Mouse (Mus musculus): ENCODE results near the gene Kcng4. TPM values are rescaled to one million over a fixed set of nuclear protein-coding genes. Genes with fewer than 3 reads are reported as not detected.
A peak's percentile ranks its signal among the peaks of the same experiment; 100 is the strongest.

Kcng4 gene
- polyA plus RNA-seq, 1 experiment from 2014 or later = 0.15 TPM

DNA sequence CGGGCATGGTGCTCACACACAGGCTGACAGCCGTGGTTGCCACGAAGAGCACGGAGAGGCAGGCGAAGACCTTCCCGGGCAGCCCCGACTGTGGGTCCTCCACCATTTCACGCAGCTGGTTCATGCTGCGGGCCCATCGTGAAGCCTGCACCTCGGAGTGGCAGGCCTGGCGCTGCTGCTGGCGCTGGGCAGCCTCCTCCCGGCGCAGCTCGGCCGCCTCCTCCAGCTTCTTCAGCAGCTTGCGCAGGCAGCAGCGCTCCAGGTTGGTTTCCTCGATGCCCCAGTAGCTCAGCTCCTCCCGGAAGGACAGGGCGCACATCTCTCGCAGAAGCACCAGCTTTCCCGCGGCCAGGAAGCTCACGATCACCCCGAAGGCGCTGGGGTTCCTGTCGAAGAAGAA, 2.6 kb downstream of the Kcng4 start:
- WGBS = 57% methylated on average over 29 of the region's 29 CpGs
- H3K4me3 ChIP-seq (ENCODE audit: low read length) = no peak overlapping the region
- no peak overlapping the region for H3K27ac ChIP-seq (ENCODE audit: low read length)
- H3K36me3 ChIP-seq (ENCODE audit: insufficient read depth, low read length) = no peaks in the 10 kb centered on the region
- peaks cover 16% of the 10 kb centered on the region for H3K27me3 ChIP-seq (ENCODE audit: insufficient read depth, low read length)
- H3K9me3 ChIP-seq (ENCODE audit: low read length) = no peaks in the 10 kb centered on the region
- no peak for ATAC-seq (ENCODE audit: low FRiP score, low TSS enrichment)
- peaks cover 23% of the 10 kb centered on the region for H3K4me1 ChIP-seq (ENCODE audit: insufficient read depth, low read length)
- no peak overlapping the region for H3K9ac ChIP-seq (replicated peaks; ENCODE audit: low read length)
- H3K4me2 ChIP-seq (replicated peaks; ENCODE audit: low read depth, low read length) = no peak overlapping the region

DNA sequence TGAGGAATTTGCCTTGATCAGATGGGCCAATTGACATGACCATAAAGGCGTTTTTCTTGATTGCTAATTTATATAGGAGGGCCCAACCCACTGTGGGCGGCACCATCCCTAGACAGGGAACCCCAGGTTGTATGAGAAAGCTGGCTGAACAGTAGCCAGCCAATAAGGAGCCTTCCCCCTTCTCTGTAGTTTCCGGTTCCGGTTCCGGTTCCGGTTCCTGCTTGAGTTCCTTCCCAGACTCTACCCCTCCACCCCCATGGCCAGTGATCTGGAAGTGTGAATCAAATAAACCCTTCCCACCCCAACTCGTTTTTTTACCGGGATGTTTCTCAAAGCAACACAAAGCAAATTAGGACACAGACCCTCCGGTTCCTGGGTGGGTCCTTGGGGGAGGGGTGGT, 3.2 kb downstream of the Kcng4 start:
- WGBS = 85% methylated on average over 9 of the region's 9 CpGs
- Histone ChIP-seq H3K9ac (replicated peaks; ENCODE audit: low read length) (no peak overlapping the region), H3K4me3 (ENCODE audit: low read length) (no peak overlapping the region), H3K27me3 (ENCODE audit: insufficient read depth, low read length) (peaks cover 16% of the 10 kb centered on the region), H3K4me2 (replicated peaks; ENCODE audit: low read depth, low read length) (no peak overlapping the region), H3K9me3 (ENCODE audit: low read length) (no peaks in the 10 kb centered on the region), H3K4me1 (ENCODE audit: insufficient read depth, low read length) (peaks cover 23% of the 10 kb centered on the region), H3K27ac (ENCODE audit: low read length) (no peak overlapping the region), H3K36me3 (ENCODE audit: insufficient read depth, low read length) (no peaks in the 10 kb centered on the region)
- ATAC-seq (ENCODE audit: low FRiP score, low TSS enrichment) = no peak

DNA sequence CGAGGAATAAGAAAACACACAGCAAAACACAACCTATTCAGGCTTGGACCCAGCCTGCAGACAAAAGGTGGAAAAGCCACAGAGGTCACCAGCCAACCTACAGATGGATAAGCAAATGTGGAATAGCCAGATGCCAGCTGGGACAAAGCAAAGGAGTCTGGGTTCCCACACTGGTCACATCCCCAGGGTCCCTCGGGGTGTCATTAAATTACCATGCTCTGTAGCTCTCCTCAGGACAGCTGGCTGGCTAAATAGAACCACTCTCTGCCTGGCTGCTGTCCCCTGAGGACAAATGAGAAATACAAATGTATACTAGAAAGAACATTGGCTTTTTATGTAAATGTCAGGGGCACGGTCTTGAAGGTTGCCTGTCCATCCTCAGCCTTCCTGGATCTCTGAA, 4.6 kb downstream of the Kcng4 start:
- WGBS = 30% methylated on average over 3 of the region's 3 CpGs
- no peak overlapping the region for H3K4me2 ChIP-seq (replicated peaks; ENCODE audit: low read depth, low read length)
- no peak overlapping the region for H3K27ac ChIP-seq (ENCODE audit: low read length)
- H3K9ac ChIP-seq (replicated peaks; ENCODE audit: low read length) = 0 out of 2 replicates have a peak overlapping the region, but pooled peaks have one; percentile 12
- H3K4me3 ChIP-seq (ENCODE audit: low read length) = no peak overlapping the region
- no peak for ATAC-seq (ENCODE audit: low FRiP score, low TSS enrichment)
- H3K9me3 ChIP-seq (ENCODE audit: low read length) = no peaks in the 10 kb centered on the region
- H3K4me1 ChIP-seq (ENCODE audit: insufficient read depth, low read length) = peaks cover 18% of the 10 kb centered on the region
- peaks cover 16% of the 10 kb centered on the region for H3K27me3 ChIP-seq (ENCODE audit: insufficient read depth, low read length)
- no peaks in the 10 kb centered on the region for H3K36me3 ChIP-seq (ENCODE audit: insufficient read depth, low read length)

DNA sequence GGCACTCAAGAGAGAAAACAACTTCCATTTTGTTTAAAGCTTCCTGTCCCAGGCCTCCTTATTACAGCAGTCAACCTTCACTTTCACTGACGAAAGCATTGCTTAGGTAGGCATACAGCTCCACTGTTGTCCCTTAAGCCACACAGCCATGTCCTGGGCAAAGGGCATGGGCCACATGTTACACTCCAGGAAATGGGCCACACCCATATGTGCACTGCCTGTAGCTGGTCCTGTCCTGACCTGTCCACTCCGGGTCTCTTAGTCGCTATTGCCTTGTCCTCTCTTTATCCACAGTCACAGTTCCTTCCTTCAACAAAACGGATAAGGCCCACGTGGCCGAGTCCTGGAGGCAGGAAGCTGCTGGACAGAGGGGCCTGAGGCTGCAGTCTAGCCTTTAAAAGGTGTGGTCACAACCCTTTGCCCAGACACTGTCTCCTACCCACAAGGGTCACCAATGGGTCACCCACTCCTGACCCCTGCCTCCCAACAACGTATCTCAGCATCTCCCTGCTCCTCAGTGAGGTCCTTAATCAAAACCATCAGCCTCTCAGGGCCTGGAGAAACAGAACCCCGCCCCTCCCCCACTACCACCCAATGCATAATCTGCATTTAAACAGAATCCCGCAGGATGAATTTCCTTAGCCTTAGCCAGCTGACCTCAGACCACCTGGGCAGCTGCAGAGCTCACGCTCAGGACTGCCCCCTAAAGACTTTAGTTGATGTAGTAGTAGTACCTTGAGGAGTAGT, 7.7 kb downstream of the Kcng4 start:
- Histone ChIP-seq H3K4me1 (ENCODE audit: insufficient read depth, low read length) (no peaks in the 10 kb centered on the region; the same call in 1 of the 2 replicates), H3K4me3 (ENCODE audit: low read length) (no peak overlapping the region), H3K9ac (replicated peaks; ENCODE audit: low read length) (no peak overlapping the region), H3K27me3 (ENCODE audit: insufficient read depth, low read length) (peaks cover 4% of the 10 kb centered on the region; the same call in 1 of the 2 replicates), H3K9me3 (ENCODE audit: low read length) (no peaks in the 10 kb centered on the region), H3K36me3 (ENCODE audit: insufficient read depth, low read length) (no peaks in the 10 kb centered on the region), H3K27ac (ENCODE audit: low read length) (no peak overlapping the region), H3K4me2 (replicated peaks; ENCODE audit: low read depth, low read length) (no peak overlapping the region)
- 42% methylated on average over 10 of the region's 10 CpGs for WGBS
- ATAC-seq (ENCODE audit: low FRiP score, low TSS enrichment) = no peak

DNA sequence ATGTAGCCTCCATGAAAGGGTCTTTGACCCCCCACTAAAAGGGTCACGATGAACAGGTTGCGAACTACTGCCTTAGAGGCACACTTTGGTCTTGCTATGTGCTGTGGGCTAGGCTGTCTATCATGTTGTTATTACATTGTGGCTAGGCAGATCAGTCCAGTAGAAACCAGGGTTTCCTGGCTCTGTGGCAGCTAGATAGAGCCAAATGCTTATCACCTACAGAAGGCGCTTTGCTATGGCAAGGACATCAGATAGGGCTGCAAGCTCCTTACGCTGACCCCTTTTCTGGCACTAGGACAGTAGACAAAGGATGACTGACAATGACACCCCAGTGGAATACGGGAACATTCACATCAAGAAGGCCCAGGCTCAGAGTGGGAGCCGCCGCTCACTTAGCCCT, 8.3 kb downstream of the Kcng4 start:
- Histone ChIP-seq H3K4me2 (replicated peaks; ENCODE audit: low read depth, low read length) (no peak overlapping the region), H3K9me3 (ENCODE audit: low read length) (no peaks in the 10 kb centered on the region), H3K4me3 (ENCODE audit: low read length) (no peak overlapping the region), H3K36me3 (ENCODE audit: insufficient read depth, low read length) (no peaks in the 10 kb centered on the region), H3K9ac (replicated peaks; ENCODE audit: low read length) (no peak overlapping the region), H3K27me3 (ENCODE audit: insufficient read depth, low read length) (no peaks in the 10 kb centered on the region; the same call in 1 of the 2 replicates), H3K27ac (ENCODE audit: low read length) (no peak overlapping the region), H3K4me1 (ENCODE audit: insufficient read depth, low read length) (no peaks in the 10 kb centered on the region; the same call in 1 of the 2 replicates)
- WGBS = 89% methylated on average over 7 of the region's 7 CpGs
- no peak for ATAC-seq (ENCODE audit: low FRiP score, low TSS enrichment)

DNA sequence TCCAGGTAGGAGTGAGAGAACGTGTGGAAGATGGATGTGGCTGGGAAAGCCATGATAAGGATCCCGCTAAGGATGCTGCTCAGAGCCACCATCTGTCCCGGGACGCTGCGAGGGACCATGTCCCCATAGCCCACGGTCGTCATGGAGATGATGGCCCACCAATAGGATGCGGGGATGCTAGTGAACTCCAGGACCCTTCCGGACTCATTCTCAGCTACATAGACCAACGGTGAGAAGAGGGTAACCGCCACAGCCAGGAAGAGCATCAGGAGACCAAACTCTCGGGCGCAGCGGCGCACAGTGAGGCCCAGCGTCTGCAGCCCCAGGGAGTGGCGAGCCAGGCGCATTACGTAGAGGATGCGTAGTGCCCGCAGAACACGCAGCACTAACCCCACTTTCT, 9.7 kb downstream of the Kcng4 start:
- H3K9ac ChIP-seq (replicated peaks; ENCODE audit: low read length) = no peak overlapping the region
- no peak overlapping the region for H3K4me2 ChIP-seq (replicated peaks; ENCODE audit: low read depth, low read length)
- no peak overlapping the region for H3K4me3 ChIP-seq (ENCODE audit: low read length)
- ATAC-seq (ENCODE audit: low FRiP score, low TSS enrichment) = no peak
- no peak overlapping the region for H3K27ac ChIP-seq (ENCODE audit: low read length)
- H3K27me3 ChIP-seq (ENCODE audit: insufficient read depth, low read length) = no peaks in the 10 kb centered on the region
- WGBS = 86% methylated on average over 22 of the region's 22 CpGs
- no peaks in the 10 kb centered on the region for H3K9me3 ChIP-seq (ENCODE audit: low read length)
- H3K36me3 ChIP-seq (ENCODE audit: insufficient read depth, low read length) = no peaks in the 10 kb centered on the region
- no peaks in the 10 kb centered on the region; the same call in 1 of the 2 replicates for H3K4me1 ChIP-seq (ENCODE audit: insufficient read depth, low read length)

DNA sequence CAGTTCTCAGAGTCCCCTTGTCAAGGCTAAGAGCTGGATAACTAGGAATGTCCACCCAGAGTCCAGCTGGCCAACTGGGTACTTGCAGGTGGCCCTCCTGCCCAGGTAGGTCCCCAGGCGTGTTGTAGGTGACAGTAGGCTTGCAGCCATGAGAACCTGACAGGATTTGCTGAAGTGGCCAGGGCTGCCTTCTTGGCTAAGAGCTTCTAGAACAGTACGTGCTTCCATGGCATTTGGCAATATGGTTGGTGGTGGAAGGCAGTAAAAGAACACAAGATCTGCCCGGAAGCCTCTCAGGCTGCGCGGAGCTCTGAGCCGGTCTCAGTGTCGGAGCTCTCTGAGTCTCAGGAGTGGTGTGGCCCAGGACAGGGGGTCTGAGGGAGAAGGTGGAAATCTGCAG, 10.6 kb downstream of the Kcng4 start:
- H3K9me3 ChIP-seq (ENCODE audit: low read length) = no peaks in the 10 kb centered on the region
- ATAC-seq (ENCODE audit: low FRiP score, low TSS enrichment) = no peak
- WGBS = 87% methylated on average over 7 of the region's 7 CpGs
- H3K27ac ChIP-seq (ENCODE audit: low read length) = no peak overlapping the region
- H3K4me3 ChIP-seq (ENCODE audit: low read length) = no peak overlapping the region
- H3K27me3 ChIP-seq (ENCODE audit: insufficient read depth, low read length) = no peaks in the 10 kb centered on the region
- no peak overlapping the region for H3K9ac ChIP-seq (replicated peaks; ENCODE audit: low read length)
- no peak overlapping the region for H3K4me2 ChIP-seq (replicated peaks; ENCODE audit: low read depth, low read length)
- H3K4me1 ChIP-seq (ENCODE audit: insufficient read depth, low read length) = no peaks in the 10 kb centered on the region; the same call in 1 of the 2 replicates
- H3K36me3 ChIP-seq (ENCODE audit: insufficient read depth, low read length) = no peaks in the 10 kb centered on the region

DNA sequence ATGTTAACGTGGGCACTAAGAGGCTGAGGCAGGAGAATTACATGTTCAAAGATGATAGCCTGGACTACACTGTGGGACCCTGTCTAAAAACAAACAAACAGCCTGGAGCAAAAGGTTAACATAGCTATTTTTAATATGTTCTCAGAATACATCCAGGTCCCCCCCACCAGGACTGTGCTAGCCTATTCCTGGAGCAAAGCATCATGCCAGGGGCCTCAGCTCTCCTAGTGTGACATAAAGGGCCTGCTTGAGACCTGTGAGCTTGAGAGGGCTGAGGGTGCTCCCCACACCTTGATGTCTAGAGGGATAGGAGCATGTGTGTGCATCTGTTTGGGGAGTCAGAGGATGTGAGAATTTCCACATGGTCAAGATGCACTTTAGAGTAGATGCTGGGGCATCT, 11.7 kb downstream of the Kcng4 start:
- H3K4me3 ChIP-seq (ENCODE audit: low read length) = no peak overlapping the region
- no peaks in the 10 kb centered on the region for H3K27me3 ChIP-seq (ENCODE audit: insufficient read depth, low read length)
- H3K36me3 ChIP-seq (ENCODE audit: insufficient read depth, low read length) = no peaks in the 10 kb centered on the region
- no peak for ATAC-seq (ENCODE audit: low FRiP score, low TSS enrichment)
- WGBS = 73% methylated on average over 1 of the region's 1 CpGs
- H3K27ac ChIP-seq (ENCODE audit: low read length) = no peak overlapping the region
- no peak overlapping the region for H3K9ac ChIP-seq (replicated peaks; ENCODE audit: low read length)
- H3K4me2 ChIP-seq (replicated peaks; ENCODE audit: low read depth, low read length) = no peak overlapping the region
- no peaks in the 10 kb centered on the region; the same call in 1 of the 2 replicates for H3K4me1 ChIP-seq (ENCODE audit: insufficient read depth, low read length)
- H3K9me3 ChIP-seq (ENCODE audit: low read length) = no peaks in the 10 kb centered on the region

DNA sequence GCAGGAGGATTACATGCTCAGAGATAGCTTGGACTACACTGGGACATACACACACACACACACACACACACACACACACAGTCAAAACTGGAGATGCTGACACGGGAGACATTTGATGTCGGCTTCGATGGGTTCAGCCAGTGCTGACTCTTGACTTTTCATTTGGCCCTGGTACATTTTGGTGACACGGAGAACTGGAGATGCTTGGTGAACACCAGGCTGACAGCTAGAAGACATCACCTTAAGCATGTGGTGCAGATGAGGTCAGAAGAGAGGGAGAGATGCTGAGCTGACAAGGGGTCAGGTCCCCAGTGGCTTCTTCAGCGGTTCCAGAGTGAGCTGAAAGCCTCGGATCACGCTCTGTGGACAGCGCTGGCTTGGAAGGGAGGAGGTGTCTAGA, 12.4 kb downstream of the Kcng4 start:
- Histone ChIP-seq H3K4me3 (ENCODE audit: low read length) (no peak overlapping the region), H3K9ac (replicated peaks; ENCODE audit: low read length) (no peak overlapping the region), H3K9me3 (ENCODE audit: low read length) (no peaks in the 10 kb centered on the region), H3K27ac (ENCODE audit: low read length) (no peak overlapping the region), H3K27me3 (ENCODE audit: insufficient read depth, low read length) (no peaks in the 10 kb centered on the region), H3K4me2 (replicated peaks; ENCODE audit: low read depth, low read length) (no peak overlapping the region), H3K4me1 (ENCODE audit: insufficient read depth, low read length) (no peaks in the 10 kb centered on the region; the same call in 1 of the 2 replicates), H3K36me3 (ENCODE audit: insufficient read depth, low read length) (no peaks in the 10 kb centered on the region)
- no peak for ATAC-seq (ENCODE audit: low FRiP score, low TSS enrichment)
- WGBS = 88% methylated on average over 8 of the region's 8 CpGs

DNA sequence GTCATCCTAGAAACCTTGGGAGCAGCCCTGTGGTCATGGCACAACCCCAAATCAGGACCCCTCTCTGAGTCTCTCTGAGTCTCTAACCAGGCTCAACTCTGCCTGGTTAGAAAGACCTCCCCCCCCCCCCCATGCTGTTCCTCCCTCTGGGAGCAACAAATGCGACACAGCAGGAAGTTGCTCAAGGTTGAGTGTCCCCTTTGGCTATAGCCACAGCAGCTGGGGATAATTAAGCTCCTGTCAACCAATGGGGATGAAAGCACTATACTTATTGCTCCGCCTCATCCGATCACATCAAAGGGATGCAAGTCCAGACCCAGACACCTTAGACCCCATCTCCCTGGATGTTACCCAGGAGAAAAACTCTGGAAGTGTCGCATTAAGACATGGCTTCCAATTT, 12.9 kb downstream of the Kcng4 start:
- no peak overlapping the region for H3K27ac ChIP-seq (ENCODE audit: low read length)
- H3K9ac ChIP-seq (replicated peaks; ENCODE audit: low read length) = no peak overlapping the region
- no peaks in the 10 kb centered on the region; the same call in 1 of the 2 replicates for H3K4me1 ChIP-seq (ENCODE audit: insufficient read depth, low read length)
- no peak overlapping the region for H3K4me3 ChIP-seq (ENCODE audit: low read length)
- H3K4me2 ChIP-seq (replicated peaks; ENCODE audit: low read depth, low read length) = no peak overlapping the region
- H3K9me3 ChIP-seq (ENCODE audit: low read length) = no peaks in the 10 kb centered on the region
- no peaks in the 10 kb centered on the region for H3K36me3 ChIP-seq (ENCODE audit: insufficient read depth, low read length)
- 52% methylated on average over 4 of the region's 4 CpGs for WGBS
- ATAC-seq (ENCODE audit: low FRiP score, low TSS enrichment) = no peak
- H3K27me3 ChIP-seq (ENCODE audit: insufficient read depth, low read length) = no peaks in the 10 kb centered on the region

Data from kidney, embryonic 16.5 days (tissue).